Mouse (Mus musculus): ENCODE data around the gene Ago4. TPM values are rescaled to one million over a fixed set of nuclear protein-coding genes. Genes with fewer than 3 reads are reported as not detected.

The Ago4 gene
- polyA plus RNA-seq (2012; rRNA removed) = 3.8 and 4.2 TPM in 2 replicates

GRCm38 (mm10) chr4:126532827-126533728, at the start of gene Ago4:
TSS of gene Ago4 (minus strand) at chr4:126533472.

GRCm38 (mm10) chr4:126556809-126557711, 23.8 kb upstream of the Ago4 start, which contains the start of gene Clspn:
TSS of gene Clspn (plus strand) at chr4:126556935.

GRCm38 (mm10) chr4:126468285-126468901, 64.9 kb downstream of the Ago4 start, which contains the start of gene Ago1:
TSS of gene Ago1 (minus strand) at chr4:126468583.

Other genes with a start within 250 kb of the Ago4 start
- gene Col8a2, start 246.7 kb downstream of the Ago4 start, polyA plus RNA-seq (2012; rRNA removed) = 9.4 and 11.5 TPM in 2 replicates
- gene Adprhl2, start 211.8 kb downstream of the Ago4 start, polyA plus RNA-seq (2012; rRNA removed) = 59.1 and 70.0 TPM in 2 replicates
- 6.9 and 7.2 TPM in 2 replicates for gene Tekt2, start 207.8 kb downstream of the Ago4 start, polyA plus RNA-seq (2012; rRNA removed)
- 6.2 and 6.3 TPM in 2 replicates for gene Ago3, start 103.9 kb downstream of the Ago4 start, polyA plus RNA-seq (2012; rRNA removed)
- gene Ago1, start 64.9 kb downstream of the Ago4 start, polyA plus RNA-seq (2012; rRNA removed) = 74.1 and 75.5 TPM in 2 replicates
- 42.0 and 109 TPM in 2 replicates for gene Clspn, start 23.5 kb upstream of the Ago4 start, polyA plus RNA-seq (2012; rRNA removed)
- gene 5730409E04Rik, start 76.3 kb upstream of the Ago4 start, polyA plus RNA-seq (2012; rRNA removed) = 3.2 and 5.5 TPM in 2 replicates
- gene Psmb2, start 144.2 kb upstream of the Ago4 start, polyA plus RNA-seq (2012; rRNA removed) = 201 and 288 TPM in 2 replicates
- gene Tfap2e, start 202.8 kb upstream of the Ago4 start, polyA plus RNA-seq (2012; rRNA removed) = 1.8 and 4.6 TPM in 2 replicates
- 29.1 and 30.3 TPM in 2 replicates for gene Ncdn, start 220.0 kb upstream of the Ago4 start, polyA plus RNA-seq (2012; rRNA removed)
- 25.6 and 27.6 TPM in 2 replicates for gene AU040320, start 220.1 kb upstream of the Ago4 start, polyA plus RNA-seq (2012; rRNA removed)

All from central nervous system, embryonic 11.5 days (tissue).